Mouse (Mus musculus) cortical plate, adult 2 months (tissue): ENCODE data around the gene Aldh16a1. TPM values are rescaled to one million over a fixed set of nuclear protein-coding genes. Genes with fewer than 3 reads are reported as not detected.
"Not testable (repeated sequence)": the region's sequence is repeated elsewhere in the genome, so short reads cannot be mapped to it uniquely, and the experiment has no call there.

Source experiments
- H3K27ac ChIP-seq: fragments of 200-500 bp; 2 replicates; pipeline ENCODE4 v1.5.1; 2012; ENCODE audit warnings: low read length, control low read depth, inconsistent platforms; ENCODE audit not compliant: insufficient read depth
- H3K4me1 ChIP-seq: fragments of 200-500 bp; 2 replicates; pipeline ENCODE4 v1.6.1; 2011; ENCODE audit warnings: low read length; ENCODE audit not compliant: control insufficient read depth, insufficient read depth
- H3K4me3 ChIP-seq: fragments of 200-500 bp; 2 replicates; pipeline ENCODE4 v1.5.1; 2011; ENCODE audit warnings: mild to moderate bottlenecking, low read length, control low read depth; ENCODE audit not compliant: insufficient read depth
- CTCF ChIP-seq: fragments of 200-500 bp; IDR thresholded peaks from 2 replicates; pipeline ENCODE4 v1.5.1; 2011; ENCODE audit warnings: mild to moderate bottlenecking, control low read depth, low read length; ENCODE audit not compliant: insufficient read depth; ENCODE audit errors: extremely low read depth
- POLR2A ChIP-seq: fragments of 200-500 bp; IDR thresholded peaks from 2 replicates; pipeline ENCODE4 v1.6.1; 2011; ENCODE audit warnings: mild to moderate bottlenecking, low read length, control low read depth; ENCODE audit not compliant: insufficient read depth; ENCODE audit errors: extremely low read depth
- polyA plus RNA-seq: library from polyadenylated mRNA; depleted of rRNA; stranded (reverse); fragments of >200 nt; gene quantifications from 2 replicates; pipeline ENCODE4 v1.2.3, GENCODE M21; 2012

Aldh16a1 gene
- polyA plus RNA-seq, 1 experiment: 10.3 TPM

DNA sequence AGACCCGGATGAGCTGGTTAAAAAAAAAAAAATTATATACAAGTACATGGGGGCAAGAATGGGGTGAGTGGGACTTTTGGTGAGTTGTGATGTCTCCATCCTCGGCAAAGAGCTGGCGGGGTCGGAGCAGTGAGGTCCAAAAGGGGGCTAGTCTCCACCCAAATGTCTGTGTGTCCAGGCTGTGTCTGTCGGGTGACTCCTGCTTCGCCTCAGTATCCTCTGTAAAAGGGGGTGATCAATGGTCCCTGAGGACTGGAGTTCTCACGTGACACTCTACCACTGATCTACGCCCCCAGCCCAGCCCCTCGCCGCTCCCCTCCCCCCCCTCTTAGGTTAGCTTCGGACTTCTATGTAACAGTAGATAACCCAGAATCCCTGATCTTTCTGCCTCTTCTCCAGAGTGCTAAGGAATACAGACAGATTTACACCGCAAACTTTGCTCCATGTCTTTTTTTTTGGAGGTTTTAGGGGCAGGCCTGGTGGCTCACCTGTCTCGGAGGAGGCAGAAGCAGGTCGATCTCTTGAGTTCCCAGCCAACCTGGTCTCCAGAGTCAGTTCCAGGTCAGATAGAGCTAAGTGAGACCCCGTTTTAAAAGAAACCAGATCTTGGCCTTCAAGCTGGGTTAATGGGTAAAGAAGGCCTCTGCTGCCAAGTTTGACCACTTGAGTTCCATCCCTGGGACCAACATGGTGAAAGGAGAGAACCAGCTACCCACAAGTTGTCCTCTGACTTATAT, 24.4 kb downstream of the Aldh16a1 start:
- H3K4me3 ChIP-seq: peak overlapping the region; percentile 78; the same call in 1 of the 2 replicates
- H3K4me1 ChIP-seq: no peaks in the 10 kb centered on the region
- H3K27ac ChIP-seq: no peak overlapping the region
- TF ChIP-seq CTCF (no peak), POLR2A (no peak)

DNA sequence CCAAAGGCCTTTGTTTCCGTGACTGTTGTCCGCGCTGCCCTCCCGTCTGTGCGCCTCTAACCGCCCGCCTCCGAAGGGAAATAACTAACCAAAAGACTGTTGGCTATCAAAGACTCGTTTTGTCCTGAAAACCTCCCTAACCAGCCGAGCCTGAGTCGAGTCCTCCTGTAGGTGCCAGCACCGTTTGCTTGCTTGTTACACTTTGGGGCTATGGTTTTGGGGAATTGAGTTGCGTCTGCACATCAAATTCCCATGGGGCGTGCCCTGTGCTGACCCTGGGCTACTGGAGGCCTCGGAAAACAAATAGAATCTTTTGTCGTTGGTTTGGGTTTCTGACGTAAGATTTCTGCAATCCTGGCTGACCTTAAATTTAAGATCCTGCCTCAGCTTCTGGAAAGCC, 25.1 kb downstream of the Aldh16a1 start:
- Histone ChIP-seq H3K27ac (peak overlapping the region; percentile 68), H3K4me1 (no peaks in the 10 kb centered on the region), H3K4me3 (peak overlapping the region; percentile 78)
- TF ChIP-seq CTCF: no peak
- no peak for TF ChIP-seq POLR2A

GRCm38 (mm10) chr7:45128624-45129246, 25.6 kb downstream of the Aldh16a1 start, which contains the start of gene Rpl13a:
Gene Rpl13a, minus strand, starts transcription at chr7:45128761.
- peak; percentile 96 for TF ChIP-seq POLR2A
- peak; percentile 57 for TF ChIP-seq CTCF
- peak within 1 kb of the TSS; percentile 75 for H3K27ac ChIP-seq
- H3K4me1 ChIP-seq: no peaks in the 10 kb centered on the region
- H3K4me3 ChIP-seq: peak within 1 kb of the TSS; percentile 78

- Histone ChIP-seq H3K4me3 (peak overlapping the region; percentile 78), H3K4me1 (0 out of 2 replicates have a peak, but pooled peaks cover 2% of the 10 kb centered on the region), H3K27ac (no peak overlapping the region)
- no peak for TF ChIP-seq POLR2A
- no peak for TF ChIP-seq CTCF
These were observed 26.6 kb downstream of the Aldh16a1 start for GRCm38 (mm10) chr7:45127700-45128224.

DNA sequence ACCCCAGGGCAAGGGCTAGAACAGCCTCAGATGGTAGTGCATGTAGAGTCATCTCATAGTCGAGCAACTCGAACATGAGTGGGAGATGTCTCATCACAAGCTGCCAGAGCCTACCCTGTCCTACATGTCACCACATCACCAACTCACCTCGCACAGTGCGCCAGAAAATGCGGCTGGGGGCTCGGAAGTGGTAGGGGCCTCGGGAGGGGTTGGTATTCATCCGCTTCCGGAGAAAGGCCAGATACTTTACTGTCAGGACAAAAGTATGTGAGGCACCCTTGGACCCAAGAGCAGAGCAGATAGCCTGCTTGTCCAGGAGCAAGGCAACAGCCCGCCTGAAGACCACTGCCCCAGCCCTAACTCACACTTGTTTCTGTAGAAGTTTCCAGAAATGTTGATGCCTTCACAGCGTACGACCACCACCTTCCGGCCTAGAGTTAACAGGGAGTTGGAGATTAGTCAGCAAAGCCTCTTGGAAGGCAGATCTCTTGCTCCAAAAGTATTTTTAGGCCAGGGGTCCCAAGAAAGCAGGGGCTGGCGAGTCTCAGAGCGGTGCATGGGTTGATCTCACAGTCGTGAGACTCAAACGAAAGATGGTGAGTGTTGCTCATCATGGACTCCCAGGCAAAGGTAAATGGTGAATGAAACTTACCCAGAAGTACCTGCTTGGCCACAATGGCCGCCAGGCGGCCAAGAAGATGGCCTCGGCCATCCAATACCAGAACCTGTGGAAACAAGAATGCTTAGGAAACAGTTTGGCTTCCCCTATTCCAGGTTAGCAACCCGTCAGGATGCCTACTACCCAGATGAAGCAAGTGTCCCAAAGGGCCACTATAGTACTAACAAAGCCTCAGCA, 27.3 kb downstream of the Aldh16a1 start:
- no peak for TF ChIP-seq POLR2A
- no peak for TF ChIP-seq CTCF
- Histone ChIP-seq H3K27ac (no peak overlapping the region), H3K4me3 (peak overlapping the region; percentile 78; the same call in 1 of the 2 replicates), H3K4me1 (0 out of 2 replicates have a peak, but pooled peaks cover 2% of the 10 kb centered on the region)

GRCm38 (mm10) chr7:45126147-45126843, 28.1 kb downstream of the Aldh16a1 start:
- H3K27ac ChIP-seq: no peak overlapping the region

GRCm38 (mm10) chr7:45125649-45126048, 28.7 kb downstream of the Aldh16a1 start:
- H3K4me3 ChIP-seq, H3K27ac ChIP-seq, H3K4me1 ChIP-seq: not testable (repeated sequence)

More at GRCm38 (mm10) chr7:45126147-45126843, 28.1 kb downstream of the Aldh16a1 start:
- no peak for TF ChIP-seq POLR2A
- no peak for TF ChIP-seq CTCF
- Histone ChIP-seq H3K4me3 (no peak overlapping the region), H3K4me1 (0 out of 2 replicates have a peak, but pooled peaks cover 2% of the 10 kb centered on the region)

GRCm38 (mm10) chr7:45125144-45125600, 29.2 kb downstream of the Aldh16a1 start:
- H3K4me1 ChIP-seq: 0 out of 2 replicates have a peak, but pooled peaks cover 2% of the 10 kb centered on the region
- no peak overlapping the region; the same call in 1 of the 2 replicates for H3K4me3 ChIP-seq
- TF ChIP-seq POLR2A (no peak), CTCF (no peak)
- H3K27ac ChIP-seq: no peak overlapping the region
